Mouse (Mus musculus) stomach, embryonic 14.5 days (tissue): ENCODE data around the gene Slc26a10. TPM values are rescaled to one million over a fixed set of nuclear protein-coding genes. Genes with fewer than 3 reads are reported as not detected.
"Not testable (repeated sequence)": the region's sequence is repeated elsewhere in the genome, so short reads cannot be mapped to it uniquely, and the experiment has no call there.

Experiments used
- ATAC-seq: fragments of 200-750 bp; cut with Nextera tagmentation; 2 replicates; pipeline ENCODE4 v1.8.0; 2017; ENCODE audit warnings: low read depth, moderate TSS enrichment; ENCODE audit not compliant: insufficient number of reproducible peaks, insufficient read depth, low FRiP score
- H3K27ac ChIP-seq: fragments of 300-500 bp; sonication (generic); 2 replicates; pipeline ENCODE4 v1.5.1; 2014; ENCODE audit warnings: mild to moderate bottlenecking, low read length, moderate library complexity, mixed read lengths
- H3K27me3 ChIP-seq: fragments of 300-500 bp; sonication (generic); 2 replicates; pipeline ENCODE4 v1.6.1; 2014; ENCODE audit warnings: low read length, control low read depth, mixed read lengths; ENCODE audit not compliant: control insufficient read depth, insufficient read depth
- H3K36me3 ChIP-seq: fragments of 300-500 bp; sonication (generic); 2 replicates; pipeline ENCODE4 v1.6.1; 2014; ENCODE audit warnings: mild to moderate bottlenecking, control low read depth, low read length, moderate library complexity, mixed read lengths; ENCODE audit not compliant: control insufficient read depth, insufficient read depth
- H3K4me1 ChIP-seq: fragments of 300-500 bp; sonication (generic); 2 replicates; pipeline ENCODE4 v1.6.1; 2014; ENCODE audit warnings: low read length, control low read depth, mixed read lengths; ENCODE audit not compliant: control insufficient read depth, insufficient read depth
- H3K4me2 ChIP-seq: fragments of 300-500 bp; sonication (generic); replicated peaks from 2 replicates; pipeline ENCODE4 v1.6.1; 2014; ENCODE audit warnings: low read depth, low read length, control low read depth
- H3K4me3 ChIP-seq: fragments of 300-500 bp; sonication (generic); 2 replicates; pipeline ENCODE4 v1.5.1; 2014; ENCODE audit warnings: low read depth, low read length, control low read depth
- H3K9ac ChIP-seq: fragments of 300-500 bp; sonication (generic); replicated peaks from 2 replicates; pipeline ENCODE4 v1.6.1; 2014; ENCODE audit warnings: low read depth, mild to moderate bottlenecking, control low read depth, low read length, moderate library complexity, mixed read lengths
- H3K9me3 ChIP-seq: fragments of 300-500 bp; sonication (generic); 2 replicates; pipeline ENCODE4 v1.6.1; 2016; ENCODE audit warnings: low read depth, low read length, control low read depth; ENCODE audit not compliant: control insufficient read depth
- WGBS: fragments of 180-500 bp; shearing (Covaris S2); extraction: QIAGEN DNeasy Blood & Tissue Kit; methylation state at CpG from one replicate; pipeline ENCODE4 v1.1.7; 2014; 5-methylcytosine and 5-hydroxymethylcytosine counted together
- polyA plus RNA-seq: library from polyadenylated mRNA; unstranded; fragments of >200 nt; fragmentation: Nextera tagmentation; extraction: Ambion mirVana; gene quantifications from 2 replicates; pipeline ENCODE4 v1.2.1, GENCODE M21; 2014

The Slc26a10 gene
- polyA plus RNA-seq, 1 experiment from 2014 or later: 0.82 TPM

DNA sequence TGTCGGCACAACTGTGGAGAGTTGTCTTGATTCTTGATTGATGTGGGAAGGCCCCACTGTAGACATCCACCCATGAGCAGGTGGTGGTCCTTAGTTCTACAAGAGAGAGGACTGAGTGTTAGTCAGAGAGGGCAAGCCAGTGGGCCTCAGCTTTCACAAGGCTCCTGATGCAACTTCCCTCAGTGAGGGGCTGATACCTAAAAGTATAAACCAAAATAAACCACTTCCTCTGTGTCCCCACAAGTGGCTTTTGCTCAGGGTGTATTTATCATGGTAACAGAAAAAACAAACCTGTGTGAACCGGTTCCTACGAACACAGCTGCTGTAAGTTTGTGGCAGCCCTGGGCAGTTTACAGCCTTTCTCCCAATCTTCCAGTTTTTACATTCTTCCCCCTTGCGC is 43.9 kb downstream of the Slc26a10 start:
- Histone ChIP-seq H3K9ac (no peak overlapping the region), H3K27me3 (no peaks in the 10 kb centered on the region), H3K9me3 (no peaks in the 10 kb centered on the region), H3K4me3 (no peak overlapping the region), H3K36me3 (no peaks in the 10 kb centered on the region), H3K27ac (no peak overlapping the region), H3K4me2 (no peak overlapping the region), H3K4me1 (no peaks in the 10 kb centered on the region)
- WGBS: 75% methylated on average over 4 of the region's 4 CpGs
- ATAC-seq: no peak

DNA sequence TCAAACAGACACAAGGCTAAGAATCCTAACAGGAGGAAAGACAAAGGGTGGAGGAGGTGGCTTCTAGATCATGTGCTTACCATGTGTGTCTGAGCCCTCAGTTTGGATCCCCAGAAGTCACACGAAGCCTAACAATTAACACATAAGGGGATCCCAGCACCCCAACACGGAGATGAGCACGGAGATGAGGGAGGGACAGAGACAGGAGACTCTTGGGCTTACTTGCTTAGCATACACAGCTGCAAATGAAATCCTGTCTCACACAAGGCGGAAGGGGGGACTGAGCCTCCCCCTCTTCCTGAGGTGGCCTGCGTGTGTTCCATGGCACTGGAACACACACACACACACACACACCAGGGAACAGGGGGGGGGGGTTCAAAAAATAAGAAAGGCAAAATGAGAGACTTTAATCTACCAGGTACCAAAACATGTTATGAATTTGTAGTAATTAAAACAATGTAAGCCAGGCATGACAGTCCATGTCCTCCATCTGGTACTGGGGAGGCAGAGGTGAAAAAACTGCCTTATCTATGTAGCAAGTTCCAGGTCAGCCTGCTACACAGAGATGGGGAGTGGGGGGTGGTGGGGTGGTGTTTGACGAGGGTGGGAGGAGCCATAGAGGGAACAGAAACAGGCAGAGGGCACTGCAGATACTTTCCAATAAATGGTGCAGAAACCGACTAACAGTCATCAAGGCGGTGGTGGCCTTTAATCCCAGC is 45.2 kb downstream of the Slc26a10 start:
- peak; percentile 44; the same call in 1 of the 2 replicates for ATAC-seq
- no peak overlapping the region for H3K9ac ChIP-seq
- no peaks in the 10 kb centered on the region for H3K27me3 ChIP-seq
- H3K9me3 ChIP-seq: no peaks in the 10 kb centered on the region
- WGBS: 44% methylated on average over 8 of the region's 8 CpGs
- H3K36me3 ChIP-seq: no peaks in the 10 kb centered on the region
- H3K4me2 ChIP-seq: no peak overlapping the region
- no peak overlapping the region for H3K27ac ChIP-seq
- H3K4me1 ChIP-seq: no peaks in the 10 kb centered on the region
- H3K4me3 ChIP-seq: no peak overlapping the region

DNA sequence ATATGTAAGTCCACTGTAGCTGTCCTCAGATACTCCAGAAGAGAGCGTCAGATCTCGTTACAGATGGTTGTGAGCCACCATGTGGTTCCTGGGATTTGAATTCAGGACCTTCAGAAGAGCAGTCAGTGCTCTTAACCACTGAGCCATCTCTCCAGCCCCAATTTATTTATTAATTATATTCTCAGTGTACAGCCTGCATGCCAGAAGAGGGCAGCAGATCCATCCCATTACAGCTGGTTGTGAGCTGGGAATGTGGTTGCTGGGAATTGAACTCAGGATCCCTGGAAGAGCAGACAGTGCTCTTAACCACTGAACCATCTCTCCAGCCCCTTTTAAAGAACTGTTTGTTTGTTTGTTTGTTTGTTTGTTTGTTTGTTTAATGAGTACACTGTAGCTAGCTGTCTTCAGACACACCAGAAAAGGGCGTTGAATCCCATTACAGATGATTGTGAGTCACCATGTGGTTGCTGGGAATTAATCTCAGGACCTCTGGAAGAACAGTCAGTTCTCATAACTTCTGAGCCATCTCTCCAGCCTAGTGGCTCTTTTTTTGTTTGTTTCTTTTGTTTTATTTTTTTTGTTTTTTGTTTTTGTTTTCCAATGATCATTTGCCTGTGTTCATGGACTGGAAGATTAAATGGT is 45.9 kb downstream of the Slc26a10 start:
- H3K27me3 ChIP-seq, H3K36me3 ChIP-seq, H3K4me1 ChIP-seq, H3K4me2 ChIP-seq, H3K9me3 ChIP-seq, H3K9ac ChIP-seq, H3K27ac ChIP-seq, ATAC-seq, H3K4me3 ChIP-seq: not testable (repeated sequence)
- 57% methylated on average over 3 of the region's 3 CpGs for WGBS

DNA sequence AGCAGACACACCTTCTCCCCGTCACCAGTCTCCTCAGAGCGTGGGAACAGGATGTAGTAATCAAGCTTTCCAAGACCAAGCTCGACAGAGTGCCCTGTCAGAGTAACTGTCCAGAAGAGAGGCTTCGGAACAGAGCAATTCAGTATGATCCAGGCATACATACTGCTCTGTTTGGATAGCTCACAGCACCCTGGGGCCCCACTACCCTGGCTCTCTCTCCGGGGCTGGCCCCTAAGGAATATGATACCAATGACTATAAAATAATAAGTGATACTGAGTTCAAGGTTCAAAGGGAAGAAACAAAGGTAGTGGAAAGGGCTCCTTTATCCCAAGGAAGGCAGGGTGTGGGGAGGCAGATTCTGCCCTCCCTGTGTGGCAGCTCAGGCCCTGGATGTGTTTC is 48.0 kb downstream of the Slc26a10 start:
- Histone ChIP-seq H3K4me3 (no peak overlapping the region), H3K27me3 (no peaks in the 10 kb centered on the region), H3K27ac (no peak overlapping the region), H3K9ac (no peak overlapping the region), H3K36me3 (no peaks in the 10 kb centered on the region), H3K4me1 (no peaks in the 10 kb centered on the region), H3K4me2 (no peak overlapping the region), H3K9me3 (no peaks in the 10 kb centered on the region)
- WGBS: 55% methylated on average over 5 of the region's 5 CpGs
- ATAC-seq: no peak

DNA sequence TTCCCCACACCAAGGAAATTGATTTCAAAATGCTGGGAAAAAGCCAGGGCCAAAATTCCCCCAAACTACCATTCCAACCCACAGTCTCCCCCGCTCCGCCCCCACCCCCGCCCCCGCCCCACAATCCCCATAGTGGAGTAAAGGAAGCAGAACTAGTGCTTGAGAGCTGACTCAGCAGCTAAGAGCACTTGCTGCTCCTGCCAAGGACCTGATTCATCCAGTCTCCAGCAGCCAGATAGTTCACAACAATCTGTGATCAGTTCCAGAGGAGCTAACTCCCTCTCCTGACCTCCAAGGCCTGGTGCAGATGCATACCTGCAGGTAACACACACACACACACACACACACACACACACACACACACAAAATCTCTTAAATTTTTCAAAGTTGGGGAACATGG is 51.0 kb downstream of the Slc26a10 start:
- Histone ChIP-seq H3K27ac (no peak overlapping the region), H3K4me3 (no peak overlapping the region), H3K4me1 (no peaks in the 10 kb centered on the region), H3K9ac (no peak overlapping the region), H3K27me3 (no peaks in the 10 kb centered on the region), H3K9me3 (no peaks in the 10 kb centered on the region), H3K36me3 (no peaks in the 10 kb centered on the region), H3K4me2 (no peak overlapping the region)
- 72% methylated on average over 4 of the region's 4 CpGs for WGBS
- no peak for ATAC-seq

DNA sequence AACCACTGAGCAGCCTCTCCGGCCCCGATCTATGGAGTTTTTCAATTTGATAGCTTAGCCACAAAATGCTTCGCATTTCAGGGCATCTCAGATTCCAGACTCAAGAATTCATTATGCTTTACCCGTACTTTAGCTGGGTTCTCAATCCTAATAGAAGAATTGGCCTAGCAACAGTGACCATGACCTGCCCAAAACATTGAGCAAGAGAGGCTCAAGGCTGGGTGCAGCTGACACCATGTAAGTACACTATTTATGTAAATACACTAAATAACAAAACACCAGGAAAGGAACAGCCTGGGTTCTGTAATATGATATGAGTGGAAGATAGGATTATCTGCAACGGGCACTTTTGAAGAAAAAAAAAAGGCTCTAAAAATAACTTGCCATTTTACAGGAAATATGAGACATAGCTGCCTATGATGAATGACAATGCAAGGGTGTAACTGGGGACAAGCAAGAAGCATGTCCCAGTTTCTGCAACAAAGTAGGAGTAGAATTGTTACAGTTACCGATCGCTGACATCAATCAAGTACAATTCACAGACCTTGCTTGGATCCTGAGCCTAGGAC is 52.6 kb downstream of the Slc26a10 start:
- peaks cover 3% of the 10 kb centered on the region; the same call in 1 of the 2 replicates for H3K4me1 ChIP-seq
- H3K4me3 ChIP-seq: no peak overlapping the region
- no peaks in the 10 kb centered on the region for H3K27me3 ChIP-seq
- H3K27ac ChIP-seq: no peak overlapping the region
- WGBS: 72% methylated on average over 7 of the region's 7 CpGs
- no peak overlapping the region for H3K4me2 ChIP-seq
- H3K36me3 ChIP-seq: no peaks in the 10 kb centered on the region
- H3K9ac ChIP-seq: no peak overlapping the region
- no peaks in the 10 kb centered on the region for H3K9me3 ChIP-seq
- no peak for ATAC-seq

DNA sequence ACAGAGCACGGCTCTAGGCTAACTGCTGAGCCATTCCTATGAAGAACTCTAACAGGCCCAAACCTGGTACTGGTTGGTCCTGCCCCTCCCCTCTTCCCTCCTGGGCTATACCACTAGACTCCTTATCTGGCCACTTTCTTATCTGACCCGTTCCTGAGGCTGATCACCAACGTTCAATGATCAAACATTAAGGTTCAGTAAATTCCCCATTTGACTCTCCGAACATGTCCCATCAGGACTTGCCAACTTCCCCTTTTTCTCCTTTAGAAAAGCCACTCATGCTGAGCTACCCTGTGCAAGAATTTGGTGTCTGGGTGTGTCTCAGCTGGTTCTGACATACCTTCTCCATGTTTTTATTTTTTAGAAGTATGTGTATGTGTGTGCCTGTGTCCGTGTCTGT is 53.9 kb downstream of the Slc26a10 start:
- H3K4me1 ChIP-seq: peaks cover 4% of the 10 kb centered on the region; the same call in 1 of the 2 replicates
- no peak for ATAC-seq
- no peak overlapping the region for H3K27ac ChIP-seq
- no peak overlapping the region for H3K9ac ChIP-seq
- H3K4me3 ChIP-seq: no peak overlapping the region
- no peaks in the 10 kb centered on the region for H3K27me3 ChIP-seq
- H3K9me3 ChIP-seq: no peaks in the 10 kb centered on the region
- 70% methylated on average over 5 of the region's 5 CpGs for whole genome bisulfite sequencing
- no peak overlapping the region for H3K4me2 ChIP-seq
- H3K36me3 ChIP-seq: no peaks in the 10 kb centered on the region

DNA sequence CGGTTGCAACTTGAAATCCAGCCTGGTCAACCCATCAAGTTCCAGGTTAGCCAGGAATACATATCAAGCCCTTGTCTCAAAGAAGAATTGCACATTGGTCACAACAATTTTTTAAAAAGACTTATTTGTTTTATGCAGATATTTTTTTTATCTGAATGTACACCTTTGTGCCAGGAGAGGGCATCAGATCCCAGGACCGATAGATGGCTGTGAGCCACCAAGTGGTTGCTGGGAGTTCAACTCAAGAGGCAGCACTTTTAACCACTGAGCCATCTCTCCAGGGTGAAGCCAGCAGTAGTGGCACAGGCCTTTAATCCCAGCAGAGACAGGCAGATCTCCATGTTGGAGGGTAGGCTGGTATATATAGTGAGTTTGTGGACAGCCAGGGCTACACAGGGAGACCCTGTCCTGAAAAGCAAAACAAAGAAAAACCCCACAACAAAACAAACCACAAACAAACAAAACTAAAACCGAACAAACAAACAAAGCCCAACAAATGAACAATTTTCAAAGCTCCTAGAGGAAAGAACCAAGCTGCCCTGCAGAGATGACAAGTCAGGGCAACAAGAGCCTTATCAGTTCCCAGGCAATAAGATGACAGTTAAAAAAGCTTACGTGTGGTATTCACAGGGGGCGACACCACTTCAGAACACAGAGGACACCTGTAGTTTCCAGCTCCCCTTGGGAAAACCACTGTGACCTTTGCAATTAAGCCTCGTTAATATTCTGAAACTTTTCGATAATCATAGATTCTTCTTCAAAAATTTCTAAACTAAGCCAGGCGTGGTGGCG is 55.0 kb downstream of the Slc26a10 start:
- no peak for ATAC-seq
- H3K9me3 ChIP-seq: no peaks in the 10 kb centered on the region
- no peak overlapping the region for H3K9ac ChIP-seq
- H3K4me1 ChIP-seq: peaks cover 4% of the 10 kb centered on the region; the same call in 1 of the 2 replicates
- 74% methylated on average over 9 of the region's 9 CpGs for WGBS
- H3K27ac ChIP-seq: no peak overlapping the region
- no peak overlapping the region for H3K4me2 ChIP-seq
- no peaks in the 10 kb centered on the region for H3K36me3 ChIP-seq
- H3K4me3 ChIP-seq: no peak overlapping the region
- no peaks in the 10 kb centered on the region for H3K27me3 ChIP-seq
